Mouse (Mus musculus): ENCODE results near the gene Mymk. TPM values are rescaled to one million over a fixed set of nuclear protein-coding genes. Genes with fewer than 3 reads are reported as not detected.
A peak's percentile ranks its signal among the peaks of the same experiment; 100 is the strongest.

Mymk gene
- polyA plus RNA-seq, 1 experiment, result 0.19 TPM

GRCm38 (mm10) chr2:27070247-27070813 is 1.6 kb downstream of the Mymk start:
- 84% methylated on average over 2 of the region's 2 CpGs for WGBS
- no peak for DNase-seq
- no peak for TF ChIP-seq POLR2A (IDR thresholded peaks at IDR 0.05; ENCODE audit: borderline replicate concordance, extremely low read depth, low read depth, low read length)
- TF ChIP-seq CTCF (IDR thresholded peaks at IDR 0.05; ENCODE audit: insufficient read depth, low read length), result no peak
- H3K4me3 ChIP-seq (replicated peaks; ENCODE audit: extremely low read depth, low read depth, low read length), result no peak overlapping the region
- no peaks in the 10 kb centered on the region for H3K4me1 ChIP-seq (ENCODE audit: control insufficient read depth, insufficient read depth, low read length)

DNA sequence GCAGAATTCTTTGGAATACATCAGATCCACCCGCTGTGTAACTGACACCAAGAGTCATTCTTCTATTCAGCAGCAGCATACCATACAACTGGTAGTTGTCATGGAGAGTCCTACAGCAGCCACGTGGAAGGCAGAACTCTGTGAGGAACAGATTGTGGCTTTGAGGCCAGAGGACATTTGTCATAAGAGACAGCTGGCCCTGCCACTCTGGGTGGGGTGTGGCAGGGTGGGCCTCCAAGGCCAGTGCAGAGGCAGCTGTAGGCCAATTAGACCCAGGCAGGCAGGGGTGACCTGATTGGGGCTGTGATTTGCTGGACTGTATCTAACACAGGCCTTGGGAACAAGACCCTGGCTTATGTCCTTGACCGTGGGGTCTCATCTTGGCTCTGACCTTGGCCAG is 2.3 kb downstream of the Mymk start:
- TF ChIP-seq CTCF (IDR thresholded peaks at IDR 0.05; ENCODE audit: insufficient read depth, low read length), result no peak
- no peak for TF ChIP-seq POLR2A (IDR thresholded peaks at IDR 0.05; ENCODE audit: borderline replicate concordance, extremely low read depth, low read depth, low read length)
- no peaks in the 10 kb centered on the region for H3K4me1 ChIP-seq (ENCODE audit: control insufficient read depth, insufficient read depth, low read length)
- 65% methylated on average over 3 of the region's 3 CpGs for WGBS
- H3K4me3 ChIP-seq (replicated peaks; ENCODE audit: extremely low read depth, low read depth, low read length), result no peak overlapping the region
- no peak for DNase-seq

DNA sequence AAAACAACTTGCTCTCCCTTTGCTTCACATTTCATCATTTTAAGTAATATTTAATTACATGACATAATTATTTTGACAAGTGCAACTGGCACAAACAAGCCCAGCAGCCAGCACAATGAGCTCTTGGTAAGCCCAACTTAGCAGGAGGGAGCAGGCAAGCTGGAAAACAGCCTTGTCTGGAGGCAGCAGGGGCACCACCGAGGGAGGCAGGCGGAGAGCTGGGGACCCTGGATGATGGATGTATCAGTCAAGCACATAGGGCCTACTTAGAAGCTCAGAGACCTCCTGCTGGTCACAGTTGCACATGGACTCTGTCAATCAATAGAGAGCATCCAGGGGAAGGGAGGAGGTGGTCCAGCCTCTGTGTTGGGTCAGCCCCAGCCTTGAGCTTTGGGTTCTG is 4.0 kb downstream of the Mymk start:
- TF ChIP-seq CTCF (IDR thresholded peaks at IDR 0.05; ENCODE audit: insufficient read depth, low read length) (no peak), POLR2A (IDR thresholded peaks at IDR 0.05; ENCODE audit: borderline replicate concordance, extremely low read depth, low read depth, low read length) (no peak)
- no peaks in the 10 kb centered on the region for H3K4me1 ChIP-seq (ENCODE audit: control insufficient read depth, insufficient read depth, low read length)
- WGBS, result 53% methylated on average over 2 of the region's 2 CpGs
- H3K4me3 ChIP-seq (replicated peaks; ENCODE audit: extremely low read depth, low read depth, low read length), result no peak overlapping the region
- no peak for DNase-seq

DNA sequence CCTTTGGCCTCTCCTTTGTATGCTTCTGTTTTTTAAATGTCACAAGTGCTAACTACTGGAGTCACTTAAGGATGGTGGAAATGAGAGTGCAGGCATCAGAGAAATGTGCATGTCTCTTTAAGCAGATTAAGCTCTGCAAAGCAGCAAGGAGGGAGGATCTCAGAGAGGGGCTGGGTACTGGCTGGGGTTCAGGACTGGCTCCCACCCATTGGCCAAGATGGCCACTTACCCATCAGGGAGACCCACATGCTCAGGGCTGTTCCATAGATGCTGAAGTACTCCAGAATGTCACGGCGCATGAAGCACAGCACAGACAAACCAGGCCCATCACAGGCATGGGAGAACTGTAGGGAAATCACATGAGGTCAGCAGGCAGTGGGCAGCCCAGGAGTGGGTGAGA is 4.9 kb downstream of the Mymk start:
- Histone ChIP-seq H3K4me1 (ENCODE audit: control insufficient read depth, insufficient read depth, low read length) (no peaks in the 10 kb centered on the region), H3K4me3 (replicated peaks; ENCODE audit: extremely low read depth, low read depth, low read length) (no peak overlapping the region)
- TF ChIP-seq POLR2A (IDR thresholded peaks at IDR 0.05; ENCODE audit: borderline replicate concordance, extremely low read depth, low read depth, low read length) (no peak), CTCF (IDR thresholded peaks at IDR 0.05; ENCODE audit: insufficient read depth, low read length) (no peak)
- DNase-seq, result no peak
- 95% methylated on average over 2 of the region's 2 CpGs for WGBS

DNA sequence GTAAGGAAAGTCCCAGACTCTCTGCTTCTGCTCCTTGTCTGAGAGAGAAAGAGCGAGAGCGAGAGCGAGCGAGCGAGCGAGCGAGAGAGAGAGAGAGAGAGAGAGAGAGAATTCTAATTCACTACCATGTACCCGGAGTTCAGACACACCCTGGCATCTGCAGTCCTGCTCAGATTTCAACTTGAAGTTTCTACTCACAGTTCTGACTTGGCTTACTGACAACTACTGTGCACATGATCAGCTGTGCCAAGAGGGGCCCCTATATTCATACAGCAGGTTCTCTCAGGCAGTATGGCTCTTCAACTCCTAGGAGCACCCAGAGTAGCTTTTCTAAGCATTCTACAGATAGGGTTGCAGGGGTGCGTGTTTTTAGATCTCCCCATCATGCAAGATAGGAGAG is 12.8 kb downstream of the Mymk start:
- H3K4me3 ChIP-seq (replicated peaks; ENCODE audit: extremely low read depth, low read depth, low read length), result no peak overlapping the region
- 0 out of 2 replicates have a peak, but pooled peaks cover 2% of the 10 kb centered on the region for H3K4me1 ChIP-seq (ENCODE audit: control insufficient read depth, insufficient read depth, low read length)
- TF ChIP-seq CTCF (IDR thresholded peaks at IDR 0.05; ENCODE audit: insufficient read depth, low read length), result no peak
- no peak for TF ChIP-seq POLR2A (IDR thresholded peaks at IDR 0.05; ENCODE audit: borderline replicate concordance, extremely low read depth, low read depth, low read length)
- WGBS, result 45% methylated on average over 9 of the region's 9 CpGs
- no peak for DNase-seq

GRCm38 (mm10) chr2:27058751-27059150 is 13.2 kb downstream of the Mymk start:
- no peak for TF ChIP-seq POLR2A (IDR thresholded peaks at IDR 0.05; ENCODE audit: borderline replicate concordance, extremely low read depth, low read depth, low read length)
- no peak for TF ChIP-seq CTCF (IDR thresholded peaks at IDR 0.05; ENCODE audit: insufficient read depth, low read length)
- H3K4me3 ChIP-seq (replicated peaks; ENCODE audit: extremely low read depth, low read depth, low read length), result no peak overlapping the region
- 15% methylated on average over 12 of the region's 12 CpGs for WGBS

DNA sequence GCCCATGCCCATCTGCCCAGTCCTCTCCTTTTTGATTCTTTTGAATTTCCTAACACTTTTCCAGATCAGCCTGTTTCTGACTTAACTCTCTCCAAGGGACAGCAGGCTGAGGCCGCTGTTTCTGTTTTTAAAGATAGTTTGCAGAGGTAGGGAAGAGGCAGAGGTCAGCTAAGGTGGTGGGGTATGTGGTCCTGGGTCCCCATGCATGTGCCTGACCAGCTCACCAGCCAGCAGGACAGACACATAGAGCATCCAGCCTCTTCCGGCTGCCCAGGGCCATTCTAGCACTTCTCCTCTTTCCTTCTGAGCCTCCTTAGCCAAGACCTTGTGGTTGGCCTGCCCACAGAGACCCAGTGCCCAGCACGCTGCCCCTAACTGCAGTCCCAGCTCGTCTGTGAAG is 13.7 kb downstream of the Mymk start:
- 0 out of 2 replicates have a peak, but pooled peaks cover 2% of the 10 kb centered on the region for H3K4me1 ChIP-seq (ENCODE audit: control insufficient read depth, insufficient read depth, low read length)
- DNase-seq, result no peak
- WGBS, result 43% methylated on average over 4 of the region's 4 CpGs
- TF ChIP-seq POLR2A (IDR thresholded peaks at IDR 0.05; ENCODE audit: borderline replicate concordance, extremely low read depth, low read depth, low read length) (no peak), CTCF (IDR thresholded peaks at IDR 0.05; ENCODE audit: insufficient read depth, low read length) (no peak)
- H3K4me3 ChIP-seq (replicated peaks; ENCODE audit: extremely low read depth, low read depth, low read length), result no peak overlapping the region

More at GRCm38 (mm10) chr2:27058751-27059150, 13.2 kb downstream of the Mymk start:
- no peak for DNase-seq
- 0 out of 2 replicates have a peak, but pooled peaks cover 2% of the 10 kb centered on the region for H3K4me1 ChIP-seq (ENCODE audit: control insufficient read depth, insufficient read depth, low read length)

DNA sequence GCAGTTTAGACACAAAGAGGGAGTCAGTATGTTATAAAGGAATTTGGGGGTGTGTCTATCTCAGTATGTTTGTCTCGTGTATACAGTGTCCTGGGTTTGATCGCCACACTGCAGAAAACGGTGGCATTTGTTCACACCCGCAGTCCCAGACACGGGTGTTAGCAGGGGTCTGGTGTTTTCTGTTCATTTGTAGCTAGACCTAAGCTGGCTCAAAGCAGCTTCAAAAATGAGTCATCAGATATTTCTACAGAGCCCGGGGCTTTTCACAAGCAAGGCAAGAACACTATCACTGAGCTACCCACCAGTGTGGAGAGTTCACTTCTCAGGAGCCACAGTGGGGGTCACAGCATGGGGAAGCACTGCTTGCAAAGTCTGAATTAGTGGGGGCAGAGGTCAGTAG is 22.6 kb downstream of the Mymk start:
- Histone ChIP-seq H3K4me3 (replicated peaks; ENCODE audit: extremely low read depth, low read depth, low read length) (no peak overlapping the region), H3K4me1 (ENCODE audit: control insufficient read depth, insufficient read depth, low read length) (no peaks in the 10 kb centered on the region)
- 49% methylated on average over 6 of the region's 6 CpGs for WGBS
- DNase-seq, result no peak
- TF ChIP-seq CTCF (IDR thresholded peaks at IDR 0.05; ENCODE audit: insufficient read depth, low read length) (no peak), POLR2A (IDR thresholded peaks at IDR 0.05; ENCODE audit: borderline replicate concordance, extremely low read depth, low read depth, low read length) (no peak)

- 0 out of 2 replicates have a peak, but pooled peaks have one; percentile 19 for TF ChIP-seq POLR2A (IDR thresholded peaks at IDR 0.05; ENCODE audit: borderline replicate concordance, extremely low read depth, low read depth, low read length)
- no peak for TF ChIP-seq CTCF (IDR thresholded peaks at IDR 0.05; ENCODE audit: insufficient read depth, low read length)
- DNase-seq, result no peak
- Histone ChIP-seq H3K4me3 (replicated peaks; ENCODE audit: extremely low read depth, low read depth, low read length) (no peak overlapping the region), H3K4me1 (ENCODE audit: control insufficient read depth, insufficient read depth, low read length) (no peaks in the 10 kb centered on the region)
- 65% methylated on average over 8 of the region's 8 CpGs for WGBS
Observed at GRCm38 (mm10) chr2:27045979-27046770, 25.8 kb downstream of the Mymk start.

GRCm38 (mm10) chr2:27044641-27045040 is 27.3 kb downstream of the Mymk start:
- WGBS, result 55% methylated on average over 3 of the region's 3 CpGs
- H3K4me1 ChIP-seq (ENCODE audit: control insufficient read depth, insufficient read depth, low read length), result no peaks in the 10 kb centered on the region
- TF ChIP-seq CTCF (IDR thresholded peaks at IDR 0.05; ENCODE audit: insufficient read depth, low read length) (no peak), POLR2A (IDR thresholded peaks at IDR 0.05; ENCODE audit: borderline replicate concordance, extremely low read depth, low read depth, low read length) (no peak)
- DNase-seq, result no peak
- no peak overlapping the region for H3K4me3 ChIP-seq (replicated peaks; ENCODE audit: extremely low read depth, low read depth, low read length)

All from lung, adult 2 months (tissue).